Comparison of ENCODE assay signal across 9 mouse cellular contexts in the genomic region with DNA sequence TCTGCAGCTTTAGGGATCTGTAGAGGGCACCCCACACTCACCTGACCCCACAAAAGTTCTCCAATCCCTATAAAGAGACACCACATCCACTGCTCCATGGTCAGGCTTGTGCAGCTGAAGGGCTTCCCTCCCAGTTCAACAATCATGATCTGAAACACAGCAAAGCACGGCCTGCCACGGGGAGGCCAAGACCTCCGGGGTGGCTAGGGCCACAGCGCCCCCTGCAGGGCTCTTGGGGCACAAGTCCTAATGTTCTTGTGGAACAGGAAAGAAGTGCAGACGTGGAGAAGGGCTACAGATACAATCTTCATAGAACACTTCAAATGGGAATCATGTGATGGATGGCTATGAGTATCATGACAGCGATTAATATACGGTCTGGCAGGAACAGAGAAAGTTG. TPM values are rescaled to one million over a fixed set of nuclear protein-coding genes. Genes with fewer than 3 reads are reported as not detected.
DNase-seq lines count a peak whose midpoint lies in the region; ATAC-seq lines count a peak whose summit lies in the region.
"Had no signal": no experiment of that assay in that cellular context is flagged by ENCODE, and none has a peak within 500 bp of the region (broad histone marks: within the 10 kb centered on the region; RNA-seq: fewer than 3 reads in every experiment).

No protein-coding gene starts in this region.

- intact Hi-C loops in heart, postnatal 10 days (cut with DNase I) = loop anchor here (5.0 kb wide), 1 partner anchor 84 kb away; no protein-coding TSS in a partner anchor

- H3K27ac ChIP-seq in heart, embryonic 10.5 days = no peak overlapping the region
- no peak overlapping the region for H3K27ac ChIP-seq in hindbrain, embryonic 14.5 days

- ATAC-seq in CD4-positive, CD25-positive, alpha-beta regulatory T cell, adult 4 months = peak; percentile 56
- ATAC-seq in megakaryocyte-erythroid progenitor cell, adult 5-6 weeks (replicated peaks; ENCODE audit: low FRiP score, low TSS enrichment, poor library complexity, severe bottlenecking) = peak; percentile 66
- ATAC-seq in hindbrain, embryonic 14.5 days (ENCODE audit: low FRiP score) = no peak

- no peaks in the 10 kb centered on the region for H3K9me3 ChIP-seq in heart, embryonic 10.5 days
- H3K9me3 ChIP-seq in hindbrain, embryonic 14.5 days (ENCODE audit: control insufficient read depth, low read length) = no peaks in the 10 kb centered on the region

- 19% methylated on average over 7 of the region's 7 CpGs for WGBS in heart, embryonic 10.5 days
- 26% methylated on average over 7 of the region's 7 CpGs for WGBS in hindbrain, embryonic 14.5 days

- H3K36me3 ChIP-seq in heart, embryonic 10.5 days = peaks cover 59% of the 10 kb centered on the region
- H3K36me3 ChIP-seq in hindbrain, embryonic 14.5 days (replicated peaks; ENCODE audit: control insufficient read depth, insufficient read depth) = peaks cover 25% of the 10 kb centered on the region

- no peaks in the 10 kb centered on the region for H3K27me3 ChIP-seq in heart, embryonic 10.5 days (ENCODE audit: insufficient read depth, poor library complexity, severe bottlenecking)
- no peaks in the 10 kb centered on the region for H3K27me3 ChIP-seq in hindbrain, embryonic 14.5 days (ENCODE audit: control insufficient read depth, insufficient read depth, low read length)

- peaks cover 11% of the 10 kb centered on the region for H3K4me1 ChIP-seq in heart, embryonic 10.5 days
- H3K4me1 ChIP-seq in hindbrain, embryonic 14.5 days (replicated peaks; ENCODE audit: control insufficient read depth, insufficient read depth, low read length) = peaks cover 10% of the 10 kb centered on the region; the same call in 1 of the 2 replicates

- no peak overlapping the region for H3K9ac ChIP-seq in hindbrain, embryonic 14.5 days

- H3K4me3 ChIP-seq in heart, embryonic 10.5 days = no peak overlapping the region
- no peak overlapping the region for H3K4me3 ChIP-seq in hindbrain, embryonic 14.5 days (replicated peaks; ENCODE audit: low read length)

- H3K4me2 ChIP-seq in hindbrain, embryonic 14.5 days (replicated peaks) = no peak overlapping the region

- DNase-seq in heart, postnatal 10 days = peak; percentile 32 to 68
- DNase-seq in heart, embryonic 10.5 days (ENCODE audit: low spot score) = no peak
- peak; percentile 26 to 34 for DNase-seq in adrenal gland, postnatal 4 days (ENCODE audit: low spot score in 2 of 2)
- peak; percentile 70 for DNase-seq in induced T-regulatory cell, adult 2 months (ENCODE audit: low read depth)
- peak; percentile 82 for DNase-seq in thymus, postnatal 14 days
- no peak for DNase-seq in hindbrain, embryonic 14.5 days (ENCODE audit: low spot score)

RNA-seq across cellular contexts. Expression of gene Lax1, which starts 26.6 kb away (rescaled TPM):
- under 1 TPM; 0.17 to 0.36 TPM for total RNA-seq in heart, postnatal 10 days (2021)
- polyA plus RNA-seq in heart, embryonic 10.5 days (2016; fragmentation: Nextera tagmentation; extraction: Ambion mirVana) = 0.26 and 0.53 TPM in 2 replicates
- 100 to 1,000 TPM; 101 to 145 TPM for polyA plus RNA-seq in CD4-positive, CD25-positive, alpha-beta regulatory T cell, adult 4 months (2017; shearing (Covaris generic))
- total RNA-seq in adrenal gland, postnatal 4 days (2021) = under 1 TPM; 0.42 to 0.73 TPM
- total RNA-seq in megakaryocyte-erythroid progenitor cell, adult 5-6 weeks (2014; fragmentation: Nextera tagmentation) = 0.30 and 2.0 TPM in 2 replicates
- 3.7 TPM in 1 of 2 replicates, not detected in the other for total RNA-seq in megakaryocyte-erythroid progenitor cell, adult 5-6 weeks (2017)
- 0.13 TPM in 1 of 2 replicates, not detected in the other for polyA plus RNA-seq in hindbrain, embryonic 14.5 days (2014; fragmentation: Nextera tagmentation; extraction: Ambion mirVana)

RNA-seq across cellular contexts. Expression of gene Gm38394, which starts 55.3 kb away (rescaled TPM):
- total RNA-seq in heart, postnatal 10 days (2021) = 10 to 100 TPM; 31.8 to 34.6 TPM
- polyA plus RNA-seq in heart, embryonic 10.5 days (2016; fragmentation: Nextera tagmentation; extraction: Ambion mirVana) = 4.5 TPM in 2 replicates
- polyA plus RNA-seq in CD4-positive, CD25-positive, alpha-beta regulatory T cell, adult 4 months (2017; shearing (Covaris generic)) = 1 to 10 TPM; 3.1 to 4.3 TPM
- total RNA-seq in adrenal gland, postnatal 4 days (2021) = 10 to 100 TPM; 44.5 to 45.3 TPM
- 14.2 and 15.7 TPM in 2 replicates for total RNA-seq in megakaryocyte-erythroid progenitor cell, adult 5-6 weeks (2014; fragmentation: Nextera tagmentation)
- total RNA-seq in megakaryocyte-erythroid progenitor cell, adult 5-6 weeks (2017) = 3.9 and 8.5 TPM in 2 replicates
- polyA plus RNA-seq in hindbrain, embryonic 14.5 days (2014; fragmentation: Nextera tagmentation; extraction: Ambion mirVana) = 5.3 and 5.6 TPM in 2 replicates

RNA-seq across cellular contexts. Expression of gene Zbed6, which starts 55.8 kb away (rescaled TPM):
- total RNA-seq in heart, postnatal 10 days (2021) = 10 to 100 TPM; 11.0 to 11.5 TPM
- not detected in 2 replicates for polyA plus RNA-seq in heart, embryonic 10.5 days (2016; fragmentation: Nextera tagmentation; extraction: Ambion mirVana)
- not detected for polyA plus RNA-seq in CD4-positive, CD25-positive, alpha-beta regulatory T cell, adult 4 months (2017; shearing (Covaris generic))
- total RNA-seq in adrenal gland, postnatal 4 days (2021) = 10 to 100 TPM; 16.3 to 20.2 TPM
- total RNA-seq in megakaryocyte-erythroid progenitor cell, adult 5-6 weeks (2014; fragmentation: Nextera tagmentation) = 15.3 and 16.4 TPM in 2 replicates
- total RNA-seq in megakaryocyte-erythroid progenitor cell, adult 5-6 weeks (2017) = 18.3 and 19.1 TPM in 2 replicates
- polyA plus RNA-seq in hindbrain, embryonic 14.5 days (2014; fragmentation: Nextera tagmentation; extraction: Ambion mirVana) = not detected in 2 replicates
- polyA plus RNA-seq: stomach, embryonic 14.5 days had no signal

Comparison
In these comparisons a context has a peak if more than half of its experiments do, and no peak if none do; other contexts are left out.
1. DNase-seq: peak in heart, postnatal 10 days (2 of 2), adrenal gland, postnatal 4 days (2 of 2), induced T-regulatory cell, adult 2 months (single experiment) and thymus, postnatal 14 days (single experiment); none in heart, embryonic 10.5 days (single experiment) and hindbrain, embryonic 14.5 days (single experiment).